Mouse (Mus musculus) cerebellum, postnatal 25 days (tissue): ENCODE measurements at regions not wholly inside any gene's neighbourhood (a gene's known extent, or its start where the extent isn't known, plus 50 kb on each side); places are given as distances from the start of the nearest gene placed in this dataset.
"Not testable (repeated sequence)": the region's sequence is repeated elsewhere in the genome, so short reads cannot be mapped to it uniquely, and the experiment has no call there.

Experiments used
- DNase-seq, 2 experiments: peaks; one replicate each; pipeline ENCODE4 v3.0.0; 2021; ENCODE audit warnings: mixed read lengths in 2 of 2

- DNase-seq, result not testable (repeated sequence)
Observed at GRCm38 (mm10) chr4:9724801-9725200, 1149.5 kb upstream of the 2610301B20Rik start.

- no peak for DNase-seq
Observed at GRCm38 (mm10) chr4:9737691-9738090, 1136.6 kb upstream of the 2610301B20Rik start.

GRCm38 (mm10) chr4:9747411-9747938, 1126.8 kb upstream of the 2610301B20Rik start:
- DNase-seq, result no peak

GRCm38 (mm10) chr4:9748110-9748509, 1126.2 kb upstream of the 2610301B20Rik start:
- DNase-seq, result no peak

- DNase-seq, result no peak
Observed at GRCm38 (mm10) chr4:9749877-9750276, 1124.4 kb upstream of the 2610301B20Rik start.

GRCm38 (mm10) chr4:9750404-9750803, 1123.9 kb upstream of the 2610301B20Rik start:
- DNase-seq, result no peak

GRCm38 (mm10) chr4:9763321-9763720, 1111.0 kb upstream of the 2610301B20Rik start:
- DNase-seq, result no peak

GRCm38 (mm10) chr4:9769633-9770205, 1104.6 kb upstream of the 2610301B20Rik start:
- DNase-seq, result peak; percentile 12 to 38

GRCm38 (mm10) chr4:9770372-9771102, 1103.8 kb upstream of the 2610301B20Rik start:
- peak; percentile 73 to 74 for DNase-seq

- no peak for DNase-seq
Observed at GRCm38 (mm10) chr4:9771103-9771474, 1103.2 kb upstream of the 2610301B20Rik start.

- no peak for DNase-seq
Observed at GRCm38 (mm10) chr4:9778391-9778790, 1095.9 kb upstream of the 2610301B20Rik start.

GRCm38 (mm10) chr4:9779594-9779993, 1094.7 kb upstream of the 2610301B20Rik start:
- DNase-seq, result no peak

- DNase-seq, result peak; percentile 69 to 86
Observed at GRCm38 (mm10) chr4:9780179-9780578, 1094.1 kb upstream of the 2610301B20Rik start.

GRCm38 (mm10) chr4:9781318-9781717, 1093.0 kb upstream of the 2610301B20Rik start:
- no peak for DNase-seq

GRCm38 (mm10) chr4:9787795-9788365, 1086.4 kb upstream of the 2610301B20Rik start:
- DNase-seq, result no peak

GRCm38 (mm10) chr4:9790478-9790877, 1083.8 kb upstream of the 2610301B20Rik start:
- DNase-seq, result no peak
